Mouse (Mus musculus) Muller cell, postnatal 12 days (primary cell): ENCODE measurements around the gene Slamf8.

Experiments used
- DNase-seq: peaks from one replicate; pipeline ENCODE4 v3.0.0-alpha.2; 2015; ENCODE audit errors: inconsistent ontology term

The Slamf8 gene

DNA sequence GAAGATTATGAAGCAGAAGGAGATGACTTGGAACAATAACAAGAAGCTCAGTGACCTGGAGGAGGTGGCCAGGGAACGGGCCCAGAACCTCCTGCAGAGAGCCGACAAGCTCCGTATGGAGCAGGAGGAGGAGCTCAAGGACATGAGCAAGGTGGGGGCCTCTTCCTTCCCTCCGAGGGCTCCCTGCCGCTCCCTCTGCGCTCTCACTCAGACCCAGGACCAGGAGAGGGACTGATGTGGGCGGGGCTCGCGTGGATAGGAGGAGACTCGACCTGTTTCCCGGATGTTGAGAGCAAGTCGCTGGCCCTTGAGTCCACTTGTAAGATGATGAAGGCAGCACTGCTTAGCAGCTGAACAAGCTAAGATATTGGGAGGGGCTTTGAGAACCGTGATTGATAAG, 57.8 kb downstream of the Slamf8 start:
- no peak for DNase-seq
